Mouse (Mus musculus): ENCODE measurements at regions not wholly inside any gene's neighbourhood (a gene's known extent, or its start where the extent isn't known, plus 50 kb on each side); places are given as distances from the start of the nearest gene placed in this dataset.
A peak's percentile ranks its signal among the peaks of the same experiment; 100 is the strongest.

DNA sequence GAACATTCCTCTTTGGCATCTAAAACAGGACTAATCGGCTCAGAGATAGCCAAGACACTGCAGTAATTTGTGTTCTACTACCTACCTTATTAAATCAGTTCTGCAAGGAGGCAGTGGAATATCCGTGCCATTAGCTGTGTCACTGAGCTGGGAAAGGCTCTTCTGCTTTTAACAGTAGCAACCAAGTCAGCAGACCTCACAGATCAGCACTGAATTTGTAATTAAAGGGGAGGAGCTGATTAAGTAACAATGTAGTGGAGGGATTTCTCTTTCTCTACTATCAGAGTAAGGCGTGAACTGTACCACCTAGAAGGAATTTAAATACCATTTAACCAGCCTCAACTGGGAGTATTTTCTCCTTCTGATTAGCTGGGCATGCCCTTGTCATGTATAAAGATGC is 504.3 kb upstream of the Atp10a start:
- peak in 1 of 2 experiments; percentile 23 for DNase-seq (ENCODE audit: low spot score in 2 of 2)

DNA sequence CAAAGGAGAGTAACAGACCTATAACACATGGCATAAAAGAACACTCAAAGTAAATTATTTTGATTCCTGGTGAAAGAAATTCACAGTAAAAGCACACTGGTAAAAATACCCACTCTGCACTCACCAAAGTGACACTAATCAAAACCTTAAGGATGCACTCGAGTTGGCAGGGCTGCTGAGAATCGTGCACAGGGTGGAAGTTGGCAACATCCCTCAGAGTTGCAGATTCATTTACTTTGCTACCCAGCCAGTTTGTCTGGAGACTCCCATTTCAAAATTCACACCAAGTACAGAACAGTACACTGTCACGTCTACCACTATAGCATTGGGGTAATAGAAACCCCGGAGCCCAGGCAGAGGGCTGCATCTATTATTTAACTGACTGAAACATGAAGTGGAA is 471.1 kb upstream of the Atp10a start:
- DNase-seq (ENCODE audit: low spot score in 2 of 2) = no peak

- DNase-seq (ENCODE audit: low spot score in 2 of 2) = no peak
These were observed 438.2 kb upstream of the Atp10a start for GRCm38 (mm10) chr7:58217726-58218125.

- DNase-seq (ENCODE audit: low spot score in 2 of 2) = no peak
These were observed 431.2 kb upstream of the Atp10a start for GRCm38 (mm10) chr7:58224727-58225126.

GRCm38 (mm10) chr7:58225713-58226112 is 430.3 kb upstream of the Atp10a start:
- DNase-seq (ENCODE audit: low spot score in 2 of 2) = peak in 1 of 2 experiments; percentile 13

- DNase-seq (ENCODE audit: low spot score in 2 of 2) = no peak
These were observed 425.7 kb upstream of the Atp10a start for GRCm38 (mm10) chr7:58230162-58230681.

DNA sequence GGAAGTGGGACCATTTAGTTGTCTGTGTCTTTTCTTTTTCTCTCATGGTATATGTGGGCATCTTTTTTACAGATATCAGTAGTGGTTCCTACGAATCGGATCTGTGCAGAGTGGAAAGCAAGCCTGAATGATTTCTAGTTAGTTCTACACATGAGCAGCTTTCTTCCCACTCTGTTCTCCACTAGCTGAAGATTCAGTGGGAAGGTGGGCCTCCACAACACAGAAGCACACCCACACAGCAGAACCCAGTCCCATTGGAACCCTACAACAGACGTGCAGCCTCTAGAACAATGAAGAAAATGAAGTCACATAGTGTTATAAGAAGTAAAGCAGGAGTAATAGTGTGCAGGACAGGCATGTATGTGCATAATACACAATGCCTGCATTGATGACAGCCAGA is 425.0 kb upstream of the Atp10a start:
- DNase-seq (ENCODE audit: low spot score in 2 of 2) = peak in 1 of 2 experiments; percentile 19

DNA sequence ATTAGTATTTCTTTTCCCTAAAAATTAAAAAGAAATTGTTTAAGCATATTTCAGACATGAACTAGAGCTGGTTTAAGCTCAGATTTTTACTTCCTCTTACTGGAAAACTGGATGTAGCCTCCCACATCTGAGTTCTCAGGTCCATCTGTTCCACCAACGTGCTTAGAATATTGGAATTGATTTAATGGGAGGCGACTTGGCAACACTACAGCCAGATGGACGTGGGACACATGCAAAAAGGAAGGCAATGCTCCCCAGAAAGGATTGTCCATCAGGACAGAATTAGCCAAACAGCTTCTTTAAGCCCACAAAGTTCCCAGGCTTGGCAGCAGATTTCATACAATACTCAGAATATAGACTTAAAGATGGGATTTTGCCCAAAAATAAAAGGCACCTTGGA is 408.7 kb upstream of the Atp10a start:
- peak; percentile 79 to 80 for DNase-seq (ENCODE audit: low spot score in 2 of 2)
